Mouse (Mus musculus): ENCODE data around the gene Mgll. TPM values are rescaled to one million over a fixed set of nuclear protein-coding genes. Genes with fewer than 3 reads are reported as not detected.
A peak's percentile ranks its signal among the peaks of the same experiment; 100 is the strongest.

Gene Mgll
- total RNA-seq, 2 experiments from 2014 or later, result 160 to 194 TPM

GRCm38 (mm10) chr6:88800735-88801134, 76.5 kb downstream of the Mgll start:
- no peak for DNase-seq

GRCm38 (mm10) chr6:88803051-88803450, 78.8 kb downstream of the Mgll start:
- no peak for DNase-seq

GRCm38 (mm10) chr6:88803957-88804695, 79.9 kb downstream of the Mgll start:
- no peak for DNase-seq

GRCm38 (mm10) chr6:88804966-88805577, 80.9 kb downstream of the Mgll start:
- peak; percentile 64 to 68 for DNase-seq

GRCm38 (mm10) chr6:88809091-88810037, 85.2 kb downstream of the Mgll start:
- DNase-seq, result no peak

- DNase-seq, result no peak
These were observed 86.1 kb downstream of the Mgll start for GRCm38 (mm10) chr6:88810291-88810690.

- no peak for DNase-seq
These were observed 87.2 kb downstream of the Mgll start for GRCm38 (mm10) chr6:88811396-88811795.

GRCm38 (mm10) chr6:88811880-88812400, 87.7 kb downstream of the Mgll start:
- DNase-seq, result no peak

- no peak for DNase-seq
These were observed 88.7 kb downstream of the Mgll start for GRCm38 (mm10) chr6:88812886-88813285.

GRCm38 (mm10) chr6:88813832-88814231, 89.6 kb downstream of the Mgll start:
- no peak for DNase-seq

- no peak for DNase-seq
These were observed 90.8 kb downstream of the Mgll start for GRCm38 (mm10) chr6:88815036-88815435.

- DNase-seq, result no peak
These were observed 91.3 kb downstream of the Mgll start for GRCm38 (mm10) chr6:88815489-88815888.

- DNase-seq, result no peak
These were observed 92.7 kb downstream of the Mgll start for GRCm38 (mm10) chr6:88816913-88817312.

- DNase-seq, result no peak
These were observed 96.6 kb downstream of the Mgll start for GRCm38 (mm10) chr6:88820853-88821252.

- DNase-seq, result no peak
These were observed 97.1 kb downstream of the Mgll start for GRCm38 (mm10) chr6:88821294-88821693.

- peak; percentile 79 to 81 for DNase-seq
These were observed 97.7 kb downstream of the Mgll start for GRCm38 (mm10) chr6:88821901-88822300.

GRCm38 (mm10) chr6:88824183-88824582, 100.0 kb downstream of the Mgll start:
- no peak for DNase-seq

GRCm38 (mm10) chr6:88826088-88826487, 101.9 kb downstream of the Mgll start:
- DNase-seq, result no peak

GRCm38 (mm10) chr6:88826545-88826944, 102.3 kb downstream of the Mgll start:
- DNase-seq, result peak; percentile 82 to 91

GRCm38 (mm10) chr6:88826965-88827364, 102.8 kb downstream of the Mgll start:
- DNase-seq, result no peak

GRCm38 (mm10) chr6:88827395-88828205, 103.4 kb downstream of the Mgll start:
- DNase-seq, result no peak

All from adrenal gland, postnatal 36 days (tissue).